Mouse (Mus musculus): ENCODE results near the gene Orai2.

- TF ChIP-seq EP300 (IDR thresholded peaks at IDR 0.05; ENCODE audit: insufficient read depth, low read depth, low read length) (no peak), CTCF (IDR thresholded peaks at IDR 0.05) (no peak), POLR2A (IDR thresholded peaks at IDR 0.05; ENCODE audit: insufficient read depth, low read depth, low read length) (no peak)
Observed at GRCm38 (mm10) chr5:136171363-136172341, 1.1 kb upstream of the Orai2 start.

Data from heart, adult 2 months (tissue).